7 mouse cellular contexts compared by ENCODE assay signal in the genomic region with DNA sequence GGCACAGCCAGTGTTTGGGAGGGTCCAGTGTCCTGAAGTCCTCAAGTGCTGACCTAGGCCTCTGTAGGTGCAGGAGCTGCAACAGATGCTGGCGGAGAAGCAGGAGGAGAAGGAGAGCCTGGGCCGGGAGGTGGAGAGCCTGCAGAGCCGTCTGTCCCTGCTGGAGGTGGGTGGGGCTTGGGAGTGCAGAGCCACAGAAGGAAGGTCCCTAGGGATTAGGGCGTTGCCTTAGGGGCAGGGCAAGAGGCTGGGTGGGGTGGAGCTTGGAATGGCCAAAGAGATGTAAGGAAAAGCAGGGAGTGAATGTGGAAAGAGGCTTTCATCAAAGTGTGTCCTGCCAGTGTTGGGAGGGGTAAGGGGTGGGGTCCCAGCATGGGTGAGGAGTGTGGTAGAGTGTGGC. TPM values are rescaled to one million over a fixed set of nuclear protein-coding genes. Genes with fewer than 3 reads are reported as not detected.
A peak's percentile ranks its signal among the peaks of the same experiment; 100 is the strongest.
DNase-seq lines count a peak whose midpoint lies in the region; ATAC-seq lines count a peak whose summit lies in the region.
"Not testable (repeated sequence)": the region's sequence is repeated elsewhere in the genome, so short reads cannot be mapped to it uniquely, and the experiment has no call there.

No protein-coding gene starts in this region.

- H3K27ac ChIP-seq in limb, embryonic 13.5 days: not testable (repeated sequence)

- peak; percentile 30 for DNase-seq in NIH3T3 (ENCODE audit: low read depth)
- peak; percentile 38 for DNase-seq in brain, adult 2 months (ENCODE audit: low read depth, low spot score)
- DNase-seq in frontal cortex, postnatal 10 days (ENCODE audit: low spot score in 2 of 2): peak; percentile 8 to 10
- DNase-seq in kidney, adult 9 months: peak; percentile 20
- peak; percentile 14 to 42 for DNase-seq in lung, postnatal 4 days
- DNase-seq in right cerebral cortex, postnatal 4 days: peak; percentile 2

- not testable (repeated sequence) for H3K36me3 ChIP-seq in limb, embryonic 13.5 days

- H3K9ac ChIP-seq in limb, embryonic 13.5 days: 0 out of 2 replicates have a peak overlapping the region, but pooled peaks have one; percentile 19

- H3K4me1 ChIP-seq in limb, embryonic 13.5 days: peaks cover 19% of the 10 kb centered on the region

- ATAC-seq in limb, embryonic 13.5 days (ENCODE audit: low FRiP score, low read depth): not testable (repeated sequence)

- not testable (repeated sequence) for H3K4me3 ChIP-seq in limb, embryonic 13.5 days

- not testable (repeated sequence) for H3K9me3 ChIP-seq in limb, embryonic 13.5 days

- H3K27me3 ChIP-seq in limb, embryonic 13.5 days: not testable (repeated sequence)

- WGBS in limb, embryonic 13.5 days: 39% methylated on average over 4 of the region's 4 CpGs

- H3K4me2 ChIP-seq in limb, embryonic 13.5 days (replicated peaks): not testable (repeated sequence)

RNA-seq across cellular contexts. Expression of a gene that starts 8.0 kb away (rescaled TPM):
- 5.1 and 5.3 TPM in 2 replicates for polyA plus RNA-seq in limb, embryonic 13.5 days (2015; fragmentation: Nextera tagmentation; extraction: Ambion mirVana)

RNA-seq across cellular contexts. Expression of a gene that starts 12.5 kb away (rescaled TPM):
- polyA plus RNA-seq in limb, embryonic 13.5 days (2015; fragmentation: Nextera tagmentation; extraction: Ambion mirVana): 11.6 and 12.1 TPM in 2 replicates

RNA-seq across cellular contexts. Expression of a gene that starts 13.2 kb away (rescaled TPM):
- polyA plus RNA-seq in limb, embryonic 13.5 days (2015; fragmentation: Nextera tagmentation; extraction: Ambion mirVana): 60.3 and 61.9 TPM in 2 replicates

RNA-seq across cellular contexts. Expression of a gene that starts 34.8 kb away (rescaled TPM):
- polyA plus RNA-seq in limb, embryonic 13.5 days (2015; fragmentation: Nextera tagmentation; extraction: Ambion mirVana): 1.3 and 1.5 TPM in 2 replicates

RNA-seq across cellular contexts. Expression of a gene that starts 40.0 kb away (rescaled TPM):
- 13.8 and 18.4 TPM in 2 replicates for polyA plus RNA-seq in limb, embryonic 13.5 days (2015; fragmentation: Nextera tagmentation; extraction: Ambion mirVana)
